Mouse (Mus musculus) lung, postnatal 0 days (tissue): ENCODE measurements around the gene St3gal3.

Source experiments
- CTCF ChIP-seq: IDR thresholded peaks from 2 replicates; pipeline ENCODE4 v1.5.1; 2016; ENCODE audit warnings: antibody characterized with exemption, mild to moderate bottlenecking
- EP300 ChIP-seq: IDR thresholded peaks from 2 replicates; pipeline ENCODE4 v1.6.1; 2016; ENCODE audit warnings: antibody characterized with exemption, mild to moderate bottlenecking, control low read depth

DNA sequence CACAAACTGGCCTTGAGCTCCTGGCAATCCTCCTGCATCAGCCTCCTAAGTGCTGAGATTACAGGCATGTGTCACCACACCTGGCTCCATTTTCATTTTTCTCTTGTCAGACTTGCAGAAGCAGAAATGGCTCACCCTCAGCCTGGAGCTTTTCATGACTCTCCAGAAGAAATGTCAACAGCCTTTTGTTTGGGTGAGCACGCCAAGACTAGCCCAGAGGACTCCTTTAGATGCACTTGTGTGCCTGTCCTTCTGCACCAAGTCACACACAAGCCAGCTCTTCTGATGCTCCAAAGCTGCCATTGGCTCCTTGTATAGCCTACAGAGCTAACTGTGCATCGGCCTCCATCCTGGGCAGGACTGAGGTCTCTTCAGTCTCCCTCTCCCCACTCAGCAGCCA is 141.3 kb downstream of the St3gal3 start:
- TF ChIP-seq CTCF, result no peak
- no peak for TF ChIP-seq EP300
